Mouse (Mus musculus) forebrain, embryonic 15.5 days (tissue): ENCODE measurements at regions not wholly inside any gene's neighbourhood (a gene's known extent, or its start where the extent isn't known, plus 50 kb on each side); places are given as distances from the start of the nearest gene placed in this dataset.

Experiments
- ATAC-seq: fragments of 200-750 bp; cut with Nextera tagmentation; replicated peaks from 2 replicates; pipeline ENCODE4 v1.8.0; 2017; ENCODE audit warnings: mild to moderate bottlenecking, moderate TSS enrichment, moderate library complexity
- H3K27ac ChIP-seq: fragments of 300-500 bp; sonication (generic); replicated peaks from 2 replicates; pipeline ENCODE4 v1.5.1; 2015; ENCODE audit warnings: mild to moderate bottlenecking, inconsistent platforms
- H3K27me3 ChIP-seq: fragments of 300-500 bp; sonication (generic); 2 replicates; pipeline ENCODE4 v1.6.1; 2015; ENCODE audit warnings: inconsistent platforms
- H3K36me3 ChIP-seq: fragments of 300-500 bp; sonication (generic); 2 replicates; pipeline ENCODE4 v1.6.1; 2015; ENCODE audit warnings: mild to moderate bottlenecking, inconsistent platforms
- H3K4me1 ChIP-seq: fragments of 300-500 bp; sonication (generic); 2 replicates; pipeline ENCODE4 v1.6.1; 2015; ENCODE audit warnings: inconsistent platforms
- H3K4me2 ChIP-seq: fragments of 300-500 bp; sonication (generic); replicated peaks from 2 replicates; pipeline ENCODE4 v1.6.1; 2015; ENCODE audit warnings: mild to moderate bottlenecking, inconsistent platforms
- H3K4me3 ChIP-seq: fragments of 300-500 bp; sonication (generic); 2 replicates; pipeline ENCODE4 v1.5.1; 2015; ENCODE audit warnings: mild to moderate bottlenecking, inconsistent platforms
- H3K9ac ChIP-seq: fragments of 300-500 bp; sonication (generic); replicated peaks from 2 replicates; pipeline ENCODE4 v1.6.1; 2015; ENCODE audit warnings: mild to moderate bottlenecking, inconsistent platforms
- H3K9me3 ChIP-seq: fragments of 300-500 bp; sonication (generic); 2 replicates; pipeline ENCODE4 v1.6.1; 2016; ENCODE audit warnings: inconsistent platforms
- WGBS: fragments of 180-500 bp; shearing (Covaris S2); methylation state at CpG from one replicate; pipeline ENCODE4 v1.1.7; 2015; ENCODE audit warnings: mixed read lengths; 5-methylcytosine and 5-hydroxymethylcytosine counted together

DNA sequence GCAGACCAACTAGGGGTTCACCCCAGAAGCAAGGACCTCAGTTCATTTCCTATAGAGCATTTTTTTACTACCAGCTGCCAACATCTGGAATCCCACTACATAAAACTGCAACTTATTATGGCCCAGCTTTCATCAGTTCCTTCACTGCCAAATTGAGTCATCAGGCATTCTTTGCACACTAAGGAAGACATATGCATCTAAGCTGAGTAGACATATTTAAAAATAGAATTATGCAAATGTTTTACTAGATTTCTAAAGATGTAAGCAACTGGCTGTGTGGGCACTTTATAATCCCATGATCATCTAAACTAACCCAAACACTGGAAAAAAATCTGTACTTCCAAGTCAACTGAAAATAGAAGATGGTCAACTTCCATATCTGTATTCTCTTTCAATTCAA, 415.9 kb upstream of the Rarb start:
- Histone ChIP-seq H3K27ac (no peak overlapping the region), H3K36me3 (no peaks in the 10 kb centered on the region), H3K9ac (no peak overlapping the region), H3K27me3 (no peaks in the 10 kb centered on the region), H3K4me1 (no peaks in the 10 kb centered on the region), H3K9me3 (peaks cover 3% of the 10 kb centered on the region; the same call in 1 of the 2 replicates), H3K4me3 (no peak overlapping the region), H3K4me2 (no peak overlapping the region)
- no peak for ATAC-seq

GRCm38 (mm10) chr14:17211502-17211901, 392.5 kb upstream of the Rarb start:
- Histone ChIP-seq H3K4me1 (no peaks in the 10 kb centered on the region), H3K36me3 (no peaks in the 10 kb centered on the region), H3K27me3 (no peaks in the 10 kb centered on the region), H3K4me3 (no peak overlapping the region), H3K9me3 (no peaks in the 10 kb centered on the region), H3K4me2 (no peak overlapping the region), H3K27ac (no peak overlapping the region), H3K9ac (no peak overlapping the region)
- WGBS: 90% methylated on average over 2 of the region's 2 CpGs
- no peak for ATAC-seq

DNA sequence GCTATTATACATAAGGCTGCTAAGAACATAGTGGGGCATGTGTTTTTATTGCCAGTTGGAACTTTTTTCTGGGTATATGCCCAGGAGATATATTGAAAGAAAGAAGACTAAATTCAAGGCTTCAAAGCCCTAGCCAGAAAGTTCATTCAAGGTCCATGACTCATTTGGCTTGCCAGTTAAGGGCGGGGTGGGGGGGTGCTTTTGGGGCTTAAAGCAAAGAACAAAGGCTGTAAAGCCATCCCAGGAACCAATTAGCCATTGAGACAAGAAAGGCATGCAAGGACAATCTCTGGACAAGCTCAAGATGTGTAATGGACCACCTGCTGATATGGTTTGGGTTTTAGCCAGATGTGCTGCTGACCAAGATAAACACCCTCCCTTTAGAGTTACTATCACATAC, 386.7 kb upstream of the Rarb start:
- no peaks in the 10 kb centered on the region for H3K27me3 ChIP-seq
- no peak overlapping the region for H3K27ac ChIP-seq
- H3K4me2 ChIP-seq: no peak overlapping the region
- 67% methylated on average over 1 of the region's 1 CpGs for WGBS
- H3K4me1 ChIP-seq: no peaks in the 10 kb centered on the region
- peaks cover 5% of the 10 kb centered on the region; the same call in 1 of the 2 replicates for H3K9me3 ChIP-seq
- no peak overlapping the region for H3K9ac ChIP-seq
- no peak for ATAC-seq
- no peaks in the 10 kb centered on the region for H3K36me3 ChIP-seq
- no peak overlapping the region for H3K4me3 ChIP-seq

DNA sequence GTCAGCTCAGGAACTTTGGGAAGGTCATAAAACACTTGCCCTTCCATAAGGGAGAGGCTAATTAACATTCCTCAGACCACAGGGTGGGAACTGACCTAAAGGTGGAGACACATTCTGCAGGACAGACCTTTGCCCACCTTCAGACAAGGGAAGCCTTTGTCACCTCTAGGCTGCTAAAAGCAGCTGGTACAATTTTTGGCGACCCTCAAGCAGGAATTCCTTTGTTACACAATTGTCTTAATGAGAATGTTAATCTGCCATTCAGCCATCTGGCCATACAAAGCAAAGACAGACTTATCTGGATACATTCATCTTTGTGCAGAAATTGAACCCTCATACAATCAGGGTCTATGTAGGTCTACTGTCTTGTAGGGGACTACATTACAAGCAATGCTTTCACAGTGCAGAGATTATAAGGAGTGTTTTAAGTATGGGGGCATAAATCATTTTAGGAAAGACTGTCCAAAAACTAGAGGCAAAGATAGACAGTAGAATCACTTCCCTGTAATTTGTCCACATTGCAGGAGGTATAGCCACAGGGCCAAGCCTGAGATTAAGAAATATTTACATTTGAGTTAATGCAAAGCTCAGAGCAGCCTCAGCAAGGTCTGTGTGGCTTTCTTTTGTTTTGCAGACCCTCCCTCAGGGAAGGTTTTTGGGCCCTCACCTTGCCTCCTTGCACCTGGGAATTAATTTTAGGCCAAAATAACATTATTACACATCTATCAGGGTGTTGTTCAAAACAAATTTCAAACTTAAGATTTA, 384.5 kb upstream of the Rarb start:
- WGBS: 37% methylated on average over 1 of the region's 1 CpGs
- H3K36me3 ChIP-seq: no peaks in the 10 kb centered on the region
- ATAC-seq: no peak
- no peak overlapping the region for H3K4me3 ChIP-seq
- no peaks in the 10 kb centered on the region for H3K4me1 ChIP-seq
- no peak overlapping the region for H3K27ac ChIP-seq
- H3K9me3 ChIP-seq: peaks cover 5% of the 10 kb centered on the region; the same call in 1 of the 2 replicates
- no peak overlapping the region for H3K9ac ChIP-seq
- H3K4me2 ChIP-seq: no peak overlapping the region
- no peaks in the 10 kb centered on the region for H3K27me3 ChIP-seq

GRCm38 (mm10) chr14:17192953-17193352, 374.0 kb upstream of the Rarb start:
- Histone ChIP-seq H3K4me1 (no peaks in the 10 kb centered on the region), H3K9ac (no peak overlapping the region), H3K27ac (no peak overlapping the region), H3K4me3 (no peak overlapping the region), H3K4me2 (no peak overlapping the region), H3K9me3 (no peaks in the 10 kb centered on the region), H3K27me3 (no peaks in the 10 kb centered on the region), H3K36me3 (no peaks in the 10 kb centered on the region)
- WGBS: 78% methylated on average over 2 of the region's 2 CpGs
- no peak for ATAC-seq

- peaks cover 12% of the 10 kb centered on the region for H3K4me1 ChIP-seq
- ATAC-seq: no peak
- peak overlapping the region; percentile 66 for H3K4me2 ChIP-seq
- 0 out of 2 replicates have a peak overlapping the region, but pooled peaks have one; percentile 44 for H3K9ac ChIP-seq
- 26% methylated on average over 7 of the region's 7 CpGs for WGBS
- 0 out of 2 replicates have a peak, but pooled peaks cover 10% of the 10 kb centered on the region for H3K27me3 ChIP-seq
- H3K27ac ChIP-seq: no peak overlapping the region
- no peaks in the 10 kb centered on the region for H3K36me3 ChIP-seq
- no peaks in the 10 kb centered on the region for H3K9me3 ChIP-seq
- H3K4me3 ChIP-seq: peak overlapping the region; percentile 46
Observed at GRCm38 (mm10) chr14:17173218-17173617, 354.3 kb upstream of the Rarb start.

DNA sequence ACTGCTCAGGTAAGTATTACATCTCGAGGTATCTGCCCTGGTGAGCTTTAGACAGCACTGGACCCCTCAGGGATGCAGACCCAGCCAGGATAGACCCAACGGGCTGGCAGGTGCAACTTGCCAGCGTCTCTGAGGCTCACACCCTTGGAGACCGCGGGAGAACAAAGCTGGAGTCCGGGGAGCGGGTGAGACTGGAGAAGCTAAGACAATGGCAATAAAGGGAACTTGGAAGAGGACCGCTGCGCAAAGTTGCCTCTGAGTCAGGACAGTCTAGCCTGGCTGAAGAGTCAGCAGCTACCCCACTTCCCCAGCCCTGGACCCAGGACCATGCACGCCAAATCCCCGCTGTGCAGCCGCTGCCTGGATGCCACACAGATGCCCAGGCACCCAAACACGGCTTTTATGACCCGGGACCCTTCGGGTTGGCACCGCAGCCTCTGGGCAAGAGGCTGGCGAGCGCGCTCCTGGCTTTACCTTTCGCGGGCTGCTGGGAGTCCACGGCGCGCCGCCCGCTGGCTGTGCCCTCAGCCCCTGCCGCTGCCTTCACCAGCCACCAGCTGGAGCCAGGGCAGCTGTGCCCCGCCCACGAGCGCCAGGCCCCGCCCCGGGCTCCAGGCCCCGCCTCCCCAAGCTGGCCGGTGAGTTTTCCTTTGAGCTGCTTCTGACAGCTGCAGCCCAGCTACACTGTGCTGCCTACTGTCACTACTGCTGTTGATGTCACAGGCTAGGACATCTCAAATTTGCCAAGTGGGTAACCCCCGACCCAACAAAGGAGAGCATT, 353.6 kb upstream of the Rarb start:
- WGBS: 1% methylated on average over 35 of the region's 35 CpGs
- peak; percentile 95 for ATAC-seq

GRCm38 (mm10) chr14:17171896-17172295, 352.9 kb upstream of the Rarb start:
- 36% methylated on average over 5 of the region's 5 CpGs for WGBS
- H3K9me3 ChIP-seq: no peaks in the 10 kb centered on the region
- no peak overlapping the region for H3K27ac ChIP-seq
- H3K36me3 ChIP-seq: no peaks in the 10 kb centered on the region
- peak overlapping the region; percentile 46 for H3K4me3 ChIP-seq
- ATAC-seq: peak; percentile 35
- H3K4me2 ChIP-seq: peak overlapping the region; percentile 66
- H3K9ac ChIP-seq: no peak overlapping the region
- H3K4me1 ChIP-seq: peaks cover 12% of the 10 kb centered on the region
- H3K27me3 ChIP-seq: 0 out of 2 replicates have a peak, but pooled peaks cover 10% of the 10 kb centered on the region

More for the DNA sequence above, 353.6 kb upstream of the Rarb start:
- H3K4me2 ChIP-seq: peak overlapping the region; percentile 66
- H3K4me3 ChIP-seq: peak overlapping the region; percentile 46
- no peak overlapping the region for H3K27ac ChIP-seq
- no peaks in the 10 kb centered on the region for H3K9me3 ChIP-seq
- H3K36me3 ChIP-seq: no peaks in the 10 kb centered on the region
- H3K27me3 ChIP-seq: 0 out of 2 replicates have a peak, but pooled peaks cover 10% of the 10 kb centered on the region
- H3K9ac ChIP-seq: peak overlapping the region; percentile 44
- H3K4me1 ChIP-seq: peaks cover 12% of the 10 kb centered on the region

GRCm38 (mm10) chr14:17158324-17158723, 339.4 kb upstream of the Rarb start:
- H3K9ac ChIP-seq: no peak overlapping the region
- no peaks in the 10 kb centered on the region for H3K36me3 ChIP-seq
- H3K4me1 ChIP-seq: no peaks in the 10 kb centered on the region
- H3K27me3 ChIP-seq: no peaks in the 10 kb centered on the region
- H3K4me2 ChIP-seq: no peak overlapping the region
- 66% methylated on average over 4 of the region's 4 CpGs for WGBS
- no peak overlapping the region for H3K4me3 ChIP-seq
- ATAC-seq: no peak
- no peak overlapping the region for H3K27ac ChIP-seq
- H3K9me3 ChIP-seq: no peaks in the 10 kb centered on the region

GRCm38 (mm10) chr14:17156402-17156954, 337.5 kb upstream of the Rarb start:
- Histone ChIP-seq H3K27me3 (no peaks in the 10 kb centered on the region), H3K9ac (no peak overlapping the region), H3K4me3 (no peak overlapping the region), H3K4me2 (no peak overlapping the region), H3K36me3 (no peaks in the 10 kb centered on the region), H3K4me1 (no peaks in the 10 kb centered on the region), H3K9me3 (no peaks in the 10 kb centered on the region), H3K27ac (no peak overlapping the region)
- no peak; the same call in 1 of the 2 replicates for ATAC-seq
- WGBS: 56% methylated on average over 2 of the region's 2 CpGs

GRCm38 (mm10) chr14:17120679-17121078, 301.7 kb upstream of the Rarb start:
- H3K9ac ChIP-seq: no peak overlapping the region
- no peak overlapping the region for H3K4me2 ChIP-seq
- no peaks in the 10 kb centered on the region for H3K9me3 ChIP-seq
- no peak overlapping the region for H3K4me3 ChIP-seq
- 95% methylated on average over 1 of the region's 1 CpGs for WGBS
- no peak overlapping the region for H3K27ac ChIP-seq
- H3K4me1 ChIP-seq: no peaks in the 10 kb centered on the region
- ATAC-seq: no peak
- H3K27me3 ChIP-seq: no peaks in the 10 kb centered on the region
- no peaks in the 10 kb centered on the region for H3K36me3 ChIP-seq

DNA sequence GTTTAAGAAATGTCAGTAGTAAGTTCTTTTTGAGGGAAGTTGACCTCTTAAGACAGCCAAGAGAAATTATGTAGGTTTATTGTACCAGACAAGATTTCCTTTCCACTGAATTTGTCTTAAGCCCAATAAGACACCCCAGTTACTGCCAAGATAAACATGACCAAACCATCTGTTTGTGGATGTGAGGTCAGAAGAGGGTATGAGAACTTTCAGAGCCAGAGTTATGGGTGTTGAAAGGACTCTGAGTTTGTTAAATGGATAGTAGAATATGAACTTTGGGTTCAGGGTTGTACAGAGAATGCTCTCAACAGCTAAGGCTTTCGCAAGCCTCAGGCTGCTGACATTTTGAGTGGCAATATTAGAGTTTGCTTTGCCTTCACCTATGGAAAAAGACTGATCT, 287.7 kb upstream of the Rarb start:
- Histone ChIP-seq H3K27ac (no peak overlapping the region), H3K27me3 (no peaks in the 10 kb centered on the region), H3K9me3 (no peaks in the 10 kb centered on the region), H3K4me2 (no peak overlapping the region), H3K4me3 (no peak overlapping the region), H3K36me3 (no peaks in the 10 kb centered on the region), H3K4me1 (no peaks in the 10 kb centered on the region), H3K9ac (no peak overlapping the region)
- 94% methylated on average over 1 of the region's 1 CpGs for WGBS
- ATAC-seq: no peak
